Mouse (Mus musculus): Measurements from ENCODE around the gene Spin2d. TPM values are rescaled to one million over a fixed set of nuclear protein-coding genes. Genes with fewer than 3 reads are reported as not detected.
"Not testable (repeated sequence)": the region's sequence is repeated elsewhere in the genome, so short reads cannot be mapped to it uniquely, and the experiment has no call there.

The Spin2d gene
- not detected for total RNA-seq (2021)
- long read RNA-seq, experiment 1: 0 reads
- long read RNA-seq, experiment 2: 0 reads

DNA sequence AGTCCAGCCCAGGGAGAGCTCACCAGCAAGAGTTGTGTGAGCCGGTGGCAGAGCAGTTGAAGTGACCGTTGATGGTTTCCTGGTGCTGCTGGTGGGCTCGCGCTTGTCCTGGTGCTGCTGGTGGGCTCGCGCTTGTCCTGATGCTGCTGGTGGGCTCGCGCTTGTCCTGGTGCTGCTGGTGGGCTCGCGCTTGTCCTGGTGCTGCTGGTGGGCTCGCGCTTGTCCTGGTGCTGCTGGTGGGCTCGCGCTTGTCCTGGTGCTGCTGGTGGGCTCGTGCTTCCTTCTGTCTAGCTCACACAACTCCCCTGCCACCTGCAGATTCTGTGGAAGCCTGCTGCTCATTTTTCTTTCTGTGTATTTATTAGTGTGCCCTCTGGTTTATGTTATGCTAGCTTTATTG lies at the start of gene Spin2d:
TSS of gene Spin2d (minus strand) at position 101 of the 400 bp plus-strand sequence.
- not testable (repeated sequence) for DNase-seq

DNA sequence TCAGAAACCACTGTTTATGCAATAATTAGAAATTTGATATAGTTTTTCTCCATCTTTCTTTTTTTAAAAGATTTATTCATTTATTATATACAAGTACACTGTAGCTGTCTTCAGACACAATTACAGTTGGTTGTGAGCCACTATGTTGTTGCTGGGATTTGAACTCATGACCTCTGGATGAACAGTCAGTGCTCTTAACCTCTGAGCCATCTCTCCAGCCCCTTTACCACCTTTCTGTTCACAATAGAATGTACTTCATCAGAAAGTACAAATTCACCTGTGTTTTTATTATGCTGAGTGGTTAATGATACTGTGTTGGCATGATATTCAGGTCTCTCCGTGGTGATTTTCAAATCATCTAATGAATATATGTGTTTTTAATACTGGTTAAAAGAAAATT lies 48.6 kb upstream of the Spin2d start:
- no peak for DNase-seq

DNA sequence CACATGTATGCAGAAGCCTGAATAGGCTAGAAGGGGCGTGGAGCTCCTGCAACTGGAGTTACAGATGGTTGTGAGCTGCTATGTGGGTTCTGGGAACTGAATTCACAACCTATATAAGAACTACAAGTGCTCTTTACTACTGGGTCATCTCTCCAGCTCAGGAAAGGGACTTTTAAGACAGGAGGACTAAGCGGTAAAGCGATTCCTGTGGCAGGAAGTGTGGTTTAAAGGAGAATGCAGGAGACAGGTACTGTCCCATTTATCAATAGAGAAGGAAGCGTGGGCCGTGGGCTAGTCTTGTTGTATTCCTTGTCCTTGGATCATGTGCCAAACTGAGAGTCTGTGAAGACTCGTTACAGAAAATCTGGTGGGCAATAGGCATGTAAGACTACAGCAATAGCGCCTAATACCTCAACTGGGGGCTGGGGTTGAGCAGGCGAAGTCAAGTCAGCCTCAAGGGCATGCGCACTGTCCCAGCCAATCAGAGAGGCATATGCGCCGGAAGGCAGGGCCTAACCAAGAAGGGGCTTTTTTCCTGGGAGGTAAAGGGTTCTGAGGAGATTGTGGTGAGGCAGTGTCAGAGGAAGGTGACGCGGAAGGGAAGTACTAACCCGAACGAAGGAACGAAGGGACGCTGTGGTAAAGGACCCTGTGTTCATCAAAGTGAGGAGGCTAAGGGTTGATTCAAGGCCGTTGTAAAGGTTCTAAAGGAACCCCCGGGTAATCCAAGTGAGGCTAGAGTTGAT lies 37.2 kb upstream of the Spin2d start, which contains the start of gene Xlr4b:
TSS of gene Xlr4b (plus strand) at position 515 of the 746 bp plus-strand sequence.
- DNase-seq: not testable (repeated sequence)

DNA sequence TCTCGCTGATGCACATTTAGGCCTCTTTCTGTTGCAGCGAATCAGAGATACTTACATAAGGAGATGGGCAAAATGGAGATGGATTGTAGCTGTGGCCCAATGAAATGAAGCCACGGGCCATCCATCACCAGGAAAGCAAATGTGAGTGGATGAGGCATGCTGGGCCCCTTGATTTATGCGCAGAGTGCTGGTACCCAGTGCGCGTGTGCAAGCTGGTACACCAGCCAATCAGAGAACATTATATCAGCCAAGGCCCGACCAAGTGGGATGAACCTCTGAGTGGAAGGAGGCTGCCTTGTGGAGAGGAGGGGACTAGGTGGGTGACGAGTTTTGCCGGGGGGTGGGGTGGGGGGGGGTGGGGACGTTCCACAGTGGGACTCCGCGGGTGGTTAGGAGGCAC lies 15.1 kb upstream of the Spin2d start, which contains the start of gene Xlr3b:
TSS of gene Xlr3b (plus strand) at position 274 of the 400 bp plus-strand sequence.
- peak; percentile 23 for DNase-seq

DNA sequence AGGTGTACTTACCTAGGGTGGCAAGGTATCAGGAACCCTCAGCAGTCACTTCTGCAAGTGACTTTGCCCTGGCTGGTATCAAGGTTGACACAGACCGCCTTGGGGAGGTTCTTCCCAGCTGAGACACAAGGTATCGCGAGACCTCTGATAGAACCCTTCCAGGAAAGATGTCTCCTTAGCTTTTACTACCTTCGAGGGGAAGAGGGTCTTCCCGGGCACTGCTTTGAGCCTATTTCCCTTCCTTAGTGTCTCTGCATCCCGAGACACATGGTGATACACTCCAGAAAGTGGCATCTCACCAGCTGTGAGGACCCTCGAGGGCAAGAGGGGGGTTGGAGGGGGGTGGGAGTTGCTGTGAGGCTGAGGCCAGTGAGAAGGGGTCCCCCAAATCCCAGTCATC lies 27.4 kb downstream of the Spin2d start, which contains the start of gene DXBay18:
TSS of gene DXBay18 (minus strand) at position 101 of the 400 bp plus-strand sequence.
- DNase-seq: not testable (repeated sequence)

DNA sequence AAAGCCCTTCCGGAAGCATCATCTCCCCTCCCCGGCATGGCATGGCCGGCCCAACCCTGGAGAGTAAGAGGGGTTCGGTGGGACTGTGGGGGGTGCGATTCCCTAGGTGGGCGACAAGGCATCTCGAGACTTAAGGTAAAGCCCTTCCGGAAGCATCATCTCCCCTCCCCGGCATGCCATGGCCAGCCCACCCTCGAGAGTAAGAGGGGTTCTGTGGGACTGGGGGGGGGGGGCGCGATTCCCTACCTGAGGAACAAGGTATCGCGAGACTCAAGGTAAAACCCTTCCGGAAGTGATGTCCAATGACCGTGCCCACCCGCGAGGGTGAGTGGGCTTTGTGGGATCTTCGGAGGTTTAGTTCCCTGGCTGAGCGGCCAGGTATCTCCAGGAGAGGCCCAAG lies 28.3 kb downstream of the Spin2d start, which contains the start of gene Xlr5b:
TSS of gene Xlr5b (plus strand) at position 301 of the 400 bp plus-strand sequence.
- not testable (repeated sequence) for DNase-seq

DNA sequence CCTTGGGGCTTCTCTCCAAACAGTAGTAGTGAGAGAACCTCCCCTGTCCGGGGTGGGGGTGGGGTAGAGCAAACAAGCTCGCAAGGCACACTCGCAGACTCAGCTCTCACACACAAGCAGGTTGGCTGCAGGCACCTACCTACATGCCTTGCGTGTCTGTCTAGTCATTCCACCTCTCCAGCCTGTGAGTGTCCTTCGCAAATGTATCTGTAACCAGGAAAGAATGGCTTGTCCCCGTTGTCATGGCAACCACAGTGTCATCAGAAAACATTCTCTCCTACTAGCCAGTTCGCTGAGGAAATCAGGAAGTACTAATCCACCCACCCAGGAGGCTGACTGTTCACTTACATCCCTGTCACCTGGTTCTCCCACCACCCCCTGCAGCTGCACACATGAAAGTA lies 33.6 kb downstream of the Spin2d start:
- DNase-seq: not testable (repeated sequence)

Other genes with a start within 250 kb of the Spin2d start
- gene Zfp185, start 189.7 kb downstream of the Spin2d start, total RNA-seq (2021): 1 to 10 TPM; 4.1 to 4.4 TPM
- gene Pnma5, start 139.9 kb downstream of the Spin2d start, total RNA-seq (2021): under 1 TPM; 0.12 to 0.18 TPM
- under 1 TPM; 0.27 to 0.76 TPM for gene Pnma3, start 112.2 kb downstream of the Spin2d start, total RNA-seq (2021)
- gene Xlr4a, start 94.5 kb downstream of the Spin2d start, total RNA-seq (2021): 1 to 10 TPM in 1 of 2 experiments, under 1 TPM in 1; 0.85 to 1.1 TPM
- gene Xlr3a, start 79.9 kb downstream of the Spin2d start, total RNA-seq (2021): 1 to 10 TPM; 1.2 to 2.8 TPM
- gene Gm14685, start 59.9 kb downstream of the Spin2d start, total RNA-seq (2021): under 1 TPM; 0.51 to 0.76 TPM
- not detected for gene Xlr5b, start 28.2 kb downstream of the Spin2d start, total RNA-seq (2021)
- not detected for gene DXBay18, start 27.5 kb downstream of the Spin2d start, total RNA-seq (2021)
- gene Xlr3b, start 15.2 kb upstream of the Spin2d start, total RNA-seq (2021): 1 to 10 TPM; 4.6 to 7.8 TPM
- under 1 TPM in 1 of 2 experiments, not detected in 1; 0.60 TPM for gene Xlr4b, start 37.3 kb upstream of the Spin2d start, total RNA-seq (2021)
- 1 to 10 TPM; 7.3 to 7.8 TPM for gene F8a, start 51.3 kb upstream of the Spin2d start, total RNA-seq (2021)
- under 1 TPM; 0.66 to 0.76 TPM for gene Xlr4c, start 66.1 kb upstream of the Spin2d start, total RNA-seq (2021)
- gene Xlr3c, start 88.4 kb upstream of the Spin2d start, total RNA-seq (2021): not detected
- gene Xlr5a, start 116.0 kb upstream of the Spin2d start, total RNA-seq (2021): under 1 TPM; 0.24 to 0.33 TPM
- gene Xlr5c, start 116.0 kb upstream of the Spin2d start, total RNA-seq (2021): under 1 TPM; 0.45 to 0.69 TPM
- not detected for gene Gm45015, start 159.9 kb upstream of the Spin2d start, total RNA-seq (2021)
- 10 to 100 TPM; 15.3 to 18.7 TPM for gene Zfp275, start 165.6 kb upstream of the Spin2d start, total RNA-seq (2021)
- gene Gm18336, start 221.7 kb upstream of the Spin2d start, total RNA-seq (2021): not detected
- under 1 TPM; 0.15 TPM for gene Zfp92, start 234.1 kb upstream of the Spin2d start, total RNA-seq (2021)

All from adrenal gland, postnatal 10 days (tissue).